Mouse (Mus musculus) brain, embryonic 18.5 days (tissue): ENCODE measurements around the gene Ceacam20.
"Not testable (repeated sequence)": the region's sequence is repeated elsewhere in the genome, so short reads cannot be mapped to it uniquely, and the experiment has no call there.

Experiments
- DNase-seq: peaks from one replicate; pipeline ENCODE4 v3.0.0-alpha.2; 2012; ENCODE audit warnings: low read depth, low spot score

Gene Ceacam20

GRCm38 (mm10) chr7:19948956-19949355 is 16.3 kb upstream of the Ceacam20 start:
- DNase-seq: no peak

- no peak for DNase-seq
Observed at GRCm38 (mm10) chr7:19949996-19950395, 15.2 kb upstream of the Ceacam20 start.

DNA sequence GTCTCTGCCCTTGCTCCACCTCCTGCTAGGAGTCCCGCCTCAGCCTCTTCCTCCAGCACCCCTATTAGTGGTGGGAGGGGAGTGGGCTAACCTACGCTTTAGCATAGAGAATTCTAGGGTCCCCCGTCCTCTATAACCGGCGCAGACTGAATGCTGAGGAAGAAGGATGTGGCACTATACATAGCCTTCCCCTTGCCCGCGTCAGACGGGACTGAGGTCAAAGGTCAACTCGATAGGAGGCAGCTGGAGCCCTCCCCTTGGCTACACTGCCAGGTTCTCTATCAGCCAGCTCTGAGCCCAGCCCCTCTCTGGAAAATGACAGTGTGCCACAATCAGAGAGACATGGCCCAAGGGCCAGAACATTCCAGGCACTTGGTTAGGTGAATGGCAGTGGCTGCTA is 14.6 kb upstream of the Ceacam20 start, which contains the start of gene Igsf23:
TSS of gene Igsf23 (minus strand) at position 168 of the 400 bp plus-strand sequence.
- no peak for DNase-seq

DNA sequence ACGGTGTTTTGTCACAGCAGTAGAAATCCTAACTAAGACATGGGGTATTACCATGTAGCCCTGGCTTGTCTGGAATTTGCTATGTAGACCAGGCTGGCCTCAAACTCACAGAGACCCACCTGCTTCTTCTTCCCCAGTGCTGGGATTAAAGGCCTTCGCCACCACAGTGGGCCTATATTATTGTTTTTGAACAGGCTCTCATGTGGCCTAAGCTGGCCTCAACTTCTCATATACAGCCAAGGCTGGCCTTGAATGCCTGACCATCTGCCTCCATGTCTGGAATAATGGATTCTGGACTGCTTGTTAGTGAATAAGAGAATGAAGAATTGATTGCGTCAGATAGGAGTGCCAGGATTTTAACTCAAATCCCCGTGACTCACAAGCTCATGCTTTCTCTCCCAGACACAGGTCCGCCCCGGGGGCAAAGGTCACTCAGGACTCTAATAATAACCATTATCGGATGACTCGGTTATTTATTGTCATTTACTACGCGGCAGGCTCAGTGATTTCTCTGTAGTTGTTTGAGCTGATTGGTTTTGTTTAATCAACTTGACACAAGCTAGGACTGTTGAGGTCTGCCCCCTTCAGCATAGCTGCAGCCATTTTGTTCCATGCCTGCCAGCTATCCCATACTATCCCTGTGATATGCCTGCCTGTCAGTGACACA is 12.8 kb upstream of the Ceacam20 start:
- DNase-seq: no peak

- no peak for DNase-seq
Observed at GRCm38 (mm10) chr7:19953054-19953453, 12.2 kb upstream of the Ceacam20 start.

DNA sequence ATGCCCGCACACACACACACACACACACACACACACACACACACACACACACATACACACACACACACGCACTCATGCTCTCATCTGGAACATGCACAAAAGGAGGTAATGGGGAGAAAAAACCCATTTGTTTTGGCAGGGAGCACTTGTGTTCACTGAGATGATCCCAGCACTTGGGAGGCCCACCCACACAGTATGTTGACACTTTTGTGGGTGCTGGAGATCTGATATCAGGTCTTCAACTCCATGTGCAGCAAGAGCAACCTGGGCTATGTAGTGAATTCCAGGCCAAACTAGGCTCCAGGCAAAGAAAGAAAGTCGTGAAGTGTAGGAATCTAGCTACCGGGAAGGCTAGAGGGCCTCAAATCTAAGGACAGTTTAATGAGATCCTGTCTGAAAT is 9.4 kb upstream of the Ceacam20 start:
- no peak for DNase-seq

GRCm38 (mm10) chr7:19956341-19956781 is 8.9 kb upstream of the Ceacam20 start:
- no peak for DNase-seq

DNA sequence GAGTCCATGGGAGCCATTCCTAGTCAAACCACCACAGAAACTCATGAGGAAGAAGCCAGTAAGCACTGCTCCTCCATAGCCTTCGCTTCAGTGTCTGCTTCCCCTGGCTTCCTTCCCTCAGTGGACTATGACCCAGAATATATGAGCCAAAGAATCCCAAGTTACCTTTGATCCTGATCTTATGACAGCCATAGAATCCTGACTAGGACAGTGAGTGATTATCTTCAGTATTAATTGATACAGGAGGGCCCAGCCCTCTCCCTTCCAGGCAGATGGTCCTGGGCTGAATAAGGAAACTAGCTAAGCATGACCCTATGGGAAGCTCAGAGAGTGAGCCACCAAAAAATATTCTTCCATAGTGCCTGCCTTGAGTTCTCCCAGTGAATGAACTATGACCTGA is 2.8 kb upstream of the Ceacam20 start:
- no peak for DNase-seq

DNA sequence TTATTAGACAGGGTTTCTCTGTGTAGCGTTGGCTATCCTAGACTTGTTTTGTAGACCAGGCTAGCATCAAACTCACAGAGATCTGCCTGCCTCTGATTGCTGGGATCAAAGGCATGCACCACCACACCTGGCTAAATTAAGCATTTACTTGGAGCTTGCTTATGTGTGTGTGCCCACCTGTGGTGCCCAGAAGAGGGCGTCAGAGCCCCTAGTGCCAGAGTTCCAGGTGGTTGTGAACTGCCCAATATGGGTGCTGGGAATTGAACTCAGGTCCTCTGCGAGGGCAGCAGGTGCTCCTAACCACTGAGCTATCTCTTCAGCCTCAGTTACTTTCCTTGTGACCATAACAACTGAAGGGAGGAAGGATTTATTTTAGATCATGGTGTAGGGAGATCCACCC is 3.9 kb downstream of the Ceacam20 start:
- DNase-seq: no peak

- DNase-seq: no peak
Observed at GRCm38 (mm10) chr7:19969541-19970090, 4.4 kb downstream of the Ceacam20 start.

- DNase-seq: no peak
Observed at GRCm38 (mm10) chr7:19970196-19970595, 5.0 kb downstream of the Ceacam20 start.

GRCm38 (mm10) chr7:19971516-19971915 is 6.3 kb downstream of the Ceacam20 start:
- no peak for DNase-seq

DNA sequence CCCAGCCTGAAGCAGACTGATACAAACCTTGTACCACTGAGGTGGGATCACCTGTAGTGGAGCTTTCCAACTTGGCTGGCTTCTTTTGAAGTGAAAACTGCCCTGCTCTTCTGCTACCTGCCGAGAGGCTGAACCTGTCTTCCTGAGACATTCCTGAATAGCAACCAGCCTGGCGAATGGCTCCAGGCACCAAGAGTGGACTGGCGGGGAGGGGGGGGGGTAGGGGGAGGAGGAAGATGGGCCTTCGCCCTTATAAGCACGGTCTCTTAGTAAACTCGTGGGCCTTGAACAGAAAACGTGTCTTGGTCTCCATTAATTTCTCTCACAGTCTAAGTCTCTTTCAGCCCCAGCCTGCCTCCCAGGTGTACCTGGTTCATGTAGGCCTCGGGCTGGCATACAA is 26.0 kb downstream of the Ceacam20 start, which contains the start of gene Nlrp9b:
TSS of gene Nlrp9b (plus strand) at position 301 of the 400 bp plus-strand sequence.
- DNase-seq: not testable (repeated sequence)

DNA sequence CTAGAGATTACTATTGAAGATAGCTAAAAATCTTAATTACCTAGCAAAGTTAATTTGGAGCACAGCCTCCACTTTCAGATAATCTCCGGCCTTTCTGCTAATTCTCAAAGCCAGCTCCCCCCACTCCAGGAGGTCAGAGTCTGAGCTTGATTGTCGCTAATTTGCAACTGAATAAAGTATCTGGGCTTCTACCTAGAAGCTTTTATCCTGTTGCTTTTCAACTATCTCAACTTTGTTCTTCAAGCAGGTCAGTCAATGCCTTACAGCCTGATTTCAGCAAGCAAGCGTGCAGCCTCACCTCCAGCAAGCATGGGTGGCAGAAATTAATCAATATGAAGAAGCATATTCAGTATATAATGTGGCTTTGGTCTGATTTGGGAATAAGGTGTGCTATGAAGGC is 31.5 kb downstream of the Ceacam20 start:
- not testable (repeated sequence) for DNase-seq

GRCm38 (mm10) chr7:20009987-20010386 is 44.8 kb downstream of the Ceacam20 start:
- DNase-seq: no peak
